Mouse (Mus musculus) liver, postnatal 0 days (tissue): ENCODE data around the gene Ankrd44. TPM values are rescaled to one million over a fixed set of nuclear protein-coding genes. Genes with fewer than 3 reads are reported as not detected.

Experiments used
- ATAC-seq: fragments of 200-750 bp; cut with Nextera tagmentation; 2 replicates; pipeline ENCODE4 v1.8.0; 2017; ENCODE audit warnings: mild to moderate bottlenecking, moderate library complexity
- DNase-seq: peaks from one replicate; pipeline ENCODE4 v3.0.0-alpha.2; 2016
- H3K27ac ChIP-seq: fragments of 300-500 bp; sonication (generic); 2 replicates; pipeline ENCODE4 v1.5.1; 2014; ENCODE audit warnings: antibody characterized with exemption, moderate library complexity, mild to moderate bottlenecking, low read depth
- H3K27me3 ChIP-seq: fragments of 300-500 bp; sonication (generic); 2 replicates; pipeline ENCODE4 v1.6.1; 2014; ENCODE audit warnings: low read length, control low read depth, mixed read lengths; ENCODE audit not compliant: insufficient read depth
- H3K36me3 ChIP-seq: fragments of 300-500 bp; sonication (generic); replicated peaks from 2 replicates; pipeline ENCODE4 v1.6.1; 2014; ENCODE audit warnings: mild to moderate bottlenecking, control low read depth, low read length, moderate library complexity, mixed read lengths; ENCODE audit not compliant: insufficient read depth
- H3K4me1 ChIP-seq: fragments of 300-500 bp; sonication (generic); 2 replicates; pipeline ENCODE4 v1.6.1; 2014; ENCODE audit warnings: antibody characterized with exemption, mild to moderate bottlenecking, control low read depth; ENCODE audit not compliant: insufficient read depth
- H3K4me2 ChIP-seq: fragments of 300-500 bp; sonication (generic); 2 replicates; pipeline ENCODE4 v1.6.1; 2014; ENCODE audit warnings: low read depth, mild to moderate bottlenecking, low read length, moderate library complexity, mixed read lengths
- H3K4me3 ChIP-seq: fragments of 300-500 bp; sonication (generic); 2 replicates; pipeline ENCODE4 v1.5.1; 2014; ENCODE audit warnings: low read depth, low read length
- H3K9ac ChIP-seq: fragments of 300-500 bp; sonication (generic); replicated peaks from 2 replicates; pipeline ENCODE4 v1.6.1; 2014; ENCODE audit warnings: mild to moderate bottlenecking, moderate library complexity
- H3K9me3 ChIP-seq: fragments of 300-500 bp; sonication (generic); 2 replicates; pipeline ENCODE4 v1.6.1; 2016; ENCODE audit warnings: mild to moderate bottlenecking, control low read depth, low read length, mixed read lengths
- CTCF ChIP-seq: sonication (generic); IDR thresholded peaks from 2 replicates; pipeline ENCODE4 v1.5.1; 2016; ENCODE audit warnings: antibody characterized with exemption, low read depth
- EP300 ChIP-seq: IDR thresholded peaks from 2 replicates; pipeline ENCODE4 v1.6.1; 2016; ENCODE audit warnings: antibody characterized with exemption, low read depth, mild to moderate bottlenecking
- WGBS: fragments of 180-500 bp; shearing (Covaris S2); extraction: QIAGEN DNeasy Blood & Tissue Kit; methylation state at CpG from one replicate; pipeline ENCODE4 v1.1.7; 2014; ENCODE audit not compliant: insufficient replicate concordance; 5-methylcytosine and 5-hydroxymethylcytosine counted together
- polyA plus RNA-seq: library from polyadenylated mRNA; unstranded; fragments of >200 nt; fragmentation: Nextera tagmentation; extraction: Ambion mirVana; gene quantifications from 2 replicates; pipeline ENCODE4 v1.2.1, GENCODE M21; 2015

Gene Ankrd44
- polyA plus RNA-seq, 1 experiment from 2014 or later: 4.7 TPM

DNA sequence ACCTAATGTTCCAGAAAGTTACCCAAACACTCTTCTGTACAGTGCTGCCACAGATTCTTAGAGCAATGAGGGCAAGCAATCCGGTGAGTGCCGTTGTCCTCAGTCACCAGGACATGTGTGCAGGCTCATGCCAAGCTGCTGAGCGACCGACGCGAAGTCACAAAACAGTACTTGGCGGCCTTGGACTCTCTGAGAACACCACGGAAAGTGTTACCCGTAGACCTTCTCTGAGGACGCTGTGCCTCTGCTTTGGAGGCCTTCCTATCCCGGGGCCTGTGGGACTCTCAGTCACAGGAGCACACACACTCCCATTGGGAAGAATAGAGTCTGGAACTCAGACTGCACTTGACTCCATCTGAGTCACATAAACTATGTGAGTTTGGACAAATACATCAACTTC lies 123.5 kb downstream of the Ankrd44 start:
- TF ChIP-seq EP300 (no peak), CTCF (no peak)
- Histone ChIP-seq H3K4me3 (no peak overlapping the region), H3K27me3 (no peaks in the 10 kb centered on the region), H3K9me3 (no peaks in the 10 kb centered on the region), H3K4me2 (no peak overlapping the region), H3K36me3 (no peaks in the 10 kb centered on the region), H3K9ac (no peak overlapping the region), H3K27ac (0 out of 2 replicates have a peak overlapping the region, but pooled peaks have one; percentile 22), H3K4me1 (0 out of 2 replicates have a peak, but pooled peaks cover 3% of the 10 kb centered on the region)
- DNase-seq (no peak), ATAC-seq (no peak)
- WGBS: 85% methylated on average over 11 of the region's 11 CpGs

DNA sequence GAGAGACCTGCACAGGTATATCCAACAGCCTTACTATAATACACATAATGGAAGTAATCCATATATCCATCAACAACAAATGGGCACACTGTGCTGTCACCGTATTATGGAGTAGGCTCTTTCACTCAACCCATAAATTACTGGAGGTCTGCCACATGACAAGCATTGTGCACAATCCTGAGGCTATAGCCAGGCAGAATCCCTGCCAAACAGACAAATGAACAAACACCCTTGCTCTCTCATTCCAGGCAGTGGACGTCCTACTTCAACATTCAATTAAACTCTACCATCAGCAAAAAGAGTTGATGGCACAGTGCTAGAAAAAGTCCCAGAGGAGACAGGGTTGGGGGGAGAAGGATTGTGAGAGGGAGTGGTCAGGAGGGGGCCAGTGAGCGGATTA lies 124.9 kb downstream of the Ankrd44 start:
- 85% methylated on average over 2 of the region's 3 CpGs for WGBS
- ATAC-seq: no peak
- Histone ChIP-seq H3K4me1 (0 out of 2 replicates have a peak, but pooled peaks cover 3% of the 10 kb centered on the region), H3K9me3 (no peaks in the 10 kb centered on the region), H3K27me3 (no peaks in the 10 kb centered on the region), H3K9ac (no peak overlapping the region), H3K36me3 (no peaks in the 10 kb centered on the region), H3K4me3 (no peak overlapping the region), H3K27ac (no peak overlapping the region), H3K4me2 (no peak overlapping the region)
- TF ChIP-seq EP300 (no peak), CTCF (no peak)
- DNase-seq: no peak

DNA sequence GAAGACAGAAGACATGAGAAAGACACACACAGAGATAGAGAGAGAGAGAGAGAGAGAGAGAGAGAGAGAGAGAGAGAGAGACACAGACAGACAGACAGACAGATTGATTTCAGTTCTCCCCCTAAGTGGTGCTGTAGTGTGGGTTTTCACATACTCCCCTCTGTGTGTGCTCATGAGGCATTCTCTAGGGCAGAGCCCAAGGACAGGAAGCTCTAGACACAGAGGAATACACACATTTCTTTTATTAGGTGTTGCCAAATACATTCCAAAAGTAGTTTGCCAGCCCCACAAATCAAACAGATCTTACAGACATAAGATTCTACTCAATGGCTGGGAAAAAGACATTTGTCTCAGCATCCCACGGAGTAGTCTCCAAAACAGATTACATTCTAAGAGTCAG lies 126.8 kb downstream of the Ankrd44 start:
- Histone ChIP-seq H3K9me3 (no peaks in the 10 kb centered on the region), H3K27ac (no peak overlapping the region), H3K36me3 (no peaks in the 10 kb centered on the region), H3K4me2 (no peak overlapping the region), H3K27me3 (no peaks in the 10 kb centered on the region), H3K4me1 (0 out of 2 replicates have a peak, but pooled peaks cover 3% of the 10 kb centered on the region), H3K4me3 (no peak overlapping the region), H3K9ac (no peak overlapping the region)
- no peak for DNase-seq
- TF ChIP-seq CTCF (no peak), EP300 (no peak)
- WGBS: 53% methylated on average over 1 of the region's 1 CpGs
- no peak for ATAC-seq

DNA sequence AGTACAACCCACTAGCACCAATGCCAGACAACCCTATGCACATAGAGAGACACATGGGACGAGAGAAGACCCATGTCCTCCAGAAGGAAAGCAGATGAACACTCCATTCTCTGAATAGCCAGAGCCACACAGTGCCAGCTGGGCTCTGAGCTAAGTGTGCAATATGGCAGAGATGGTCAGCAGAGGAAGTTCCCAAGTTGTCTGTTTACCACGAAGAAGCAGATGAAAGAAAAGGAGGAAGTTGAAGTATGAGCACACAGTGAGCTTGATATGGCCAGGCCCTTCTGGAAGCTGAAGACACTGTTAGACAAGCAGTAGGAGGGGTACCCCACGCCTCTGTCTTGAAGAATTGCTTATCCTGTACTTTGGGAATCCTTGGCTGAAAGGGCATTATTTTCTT lies 127.8 kb downstream of the Ankrd44 start:
- no peaks in the 10 kb centered on the region for H3K27me3 ChIP-seq
- DNase-seq (no peak), ATAC-seq (peak; percentile 19; the same call in 1 of the 2 replicates)
- H3K4me3 ChIP-seq: no peak overlapping the region
- no peak overlapping the region for H3K9ac ChIP-seq
- no peak overlapping the region for H3K4me2 ChIP-seq
- no peaks in the 10 kb centered on the region for H3K9me3 ChIP-seq
- no peaks in the 10 kb centered on the region for H3K4me1 ChIP-seq
- WGBS: 36% methylated on average over 3 of the region's 3 CpGs
- TF ChIP-seq CTCF: no peak
- TF ChIP-seq EP300: no peak
- H3K27ac ChIP-seq: peak overlapping the region; percentile 4; the same call in 1 of the 2 replicates
- H3K36me3 ChIP-seq: no peaks in the 10 kb centered on the region

DNA sequence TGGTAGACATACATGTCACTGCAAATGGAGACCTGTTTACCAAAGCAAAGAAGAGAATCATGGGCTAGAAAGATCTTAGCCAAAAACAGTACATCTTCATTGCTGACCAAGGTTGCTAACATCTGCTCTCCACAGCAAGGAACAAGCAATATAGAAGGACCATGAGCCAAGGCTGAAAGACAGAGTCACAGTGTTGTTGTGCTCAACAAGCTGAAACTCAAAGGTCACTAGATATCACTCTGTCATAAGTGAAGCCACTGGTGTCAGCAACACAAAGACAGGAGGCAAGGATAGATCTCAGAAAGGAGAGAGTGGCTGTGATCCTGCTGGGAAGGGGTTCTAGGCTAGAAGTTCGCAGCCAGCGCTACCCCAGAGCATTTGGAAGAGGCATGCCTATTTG lies 131.5 kb downstream of the Ankrd44 start:
- H3K9ac ChIP-seq: no peak overlapping the region
- no peak overlapping the region for H3K27ac ChIP-seq
- no peaks in the 10 kb centered on the region for H3K4me1 ChIP-seq
- H3K9me3 ChIP-seq: no peaks in the 10 kb centered on the region
- DNase-seq (no peak), ATAC-seq (no peak)
- H3K27me3 ChIP-seq: no peaks in the 10 kb centered on the region
- H3K4me2 ChIP-seq: no peak overlapping the region
- TF ChIP-seq CTCF: no peak
- TF ChIP-seq EP300: no peak
- 85% methylated on average over 2 of the region's 2 CpGs for WGBS
- H3K4me3 ChIP-seq: no peak overlapping the region
- no peaks in the 10 kb centered on the region for H3K36me3 ChIP-seq

DNA sequence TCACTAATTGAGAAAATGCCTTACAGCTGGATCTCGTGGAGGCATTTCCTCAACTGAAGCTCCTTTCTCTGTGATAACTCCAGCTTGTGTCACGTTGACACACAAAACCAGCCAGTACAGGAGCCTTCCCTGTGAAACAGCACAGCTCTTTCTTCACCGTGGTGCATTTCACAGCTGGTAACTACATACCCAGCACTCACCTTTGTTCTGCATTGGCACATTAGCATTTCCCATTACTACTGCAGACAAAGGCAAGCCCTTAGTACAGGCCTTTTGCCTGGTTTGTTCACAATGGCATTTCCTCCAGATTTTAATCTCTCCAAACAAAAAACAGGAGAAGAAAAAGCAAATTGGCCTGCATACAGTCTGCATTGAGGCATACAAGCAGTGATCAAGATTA lies 134.8 kb downstream of the Ankrd44 start:
- ATAC-seq: no peak
- H3K9me3 ChIP-seq: no peaks in the 10 kb centered on the region
- no peak for DNase-seq
- 81% methylated on average over 3 of the region's 3 CpGs for WGBS
- TF ChIP-seq CTCF (no peak), EP300 (no peak)
- no peaks in the 10 kb centered on the region for H3K36me3 ChIP-seq
- no peak overlapping the region for H3K9ac ChIP-seq
- no peak overlapping the region for H3K4me2 ChIP-seq
- H3K4me3 ChIP-seq: no peak overlapping the region
- no peak overlapping the region for H3K27ac ChIP-seq
- H3K27me3 ChIP-seq: no peaks in the 10 kb centered on the region
- H3K4me1 ChIP-seq: no peaks in the 10 kb centered on the region
